Comparison of ENCODE assay signal across 8 mouse cellular contexts in the genomic region with DNA sequence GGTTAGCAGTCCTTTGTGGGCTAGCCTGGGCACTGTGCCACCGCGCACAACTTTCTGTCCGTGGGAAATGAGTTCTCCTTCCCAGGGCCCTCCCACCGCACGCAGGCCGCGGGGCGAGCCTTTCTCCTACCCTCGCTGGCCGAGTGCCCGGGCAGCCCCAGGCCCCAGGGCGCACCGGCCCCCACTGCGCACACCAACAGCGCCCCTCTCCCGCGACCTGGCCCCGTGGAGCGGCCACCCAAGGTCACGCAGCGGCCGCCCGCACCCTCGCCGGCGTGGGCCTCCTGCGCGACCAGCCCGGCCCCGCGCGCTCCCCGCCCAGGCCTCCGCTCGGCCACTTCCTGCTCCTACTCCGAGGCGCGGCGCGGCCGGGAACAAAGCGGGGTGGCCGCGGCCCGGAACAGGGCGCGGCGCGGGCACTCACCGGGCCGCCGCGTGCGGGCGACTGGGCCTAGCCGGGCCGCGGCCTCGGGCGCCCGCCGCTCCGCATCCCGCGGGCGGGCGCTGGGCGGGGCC. TPM values are rescaled to one million over a fixed set of nuclear protein-coding genes. Genes with fewer than 3 reads are reported as not detected.
DNase-seq lines count a peak whose midpoint lies in the region; ATAC-seq and TF ChIP-seq lines count a peak whose summit lies in the region.

No protein-coding gene starts in this region.

- H3K4me2 ChIP-seq in lung, postnatal 0 days (replicated peaks; ENCODE audit: low read depth, low read length): peak overlapping the region; percentile 90

- no peak for TF ChIP-seq EP300 in lung, postnatal 0 days (IDR thresholded peaks at IDR 0.05)

- no peak for TF ChIP-seq POLR2A in bone marrow macrophage, adult 2 months (IDR thresholded peaks at IDR 0.05; ENCODE audit: borderline replicate concordance, low read depth, low read length)

- H3K4me1 ChIP-seq in bone marrow macrophage, adult 2 months (ENCODE audit: control insufficient read depth, insufficient read depth, low read length): peaks cover 40% of the 10 kb centered on the region
- H3K4me1 ChIP-seq in lung, postnatal 0 days (ENCODE audit: insufficient read depth, low read depth, low read length): peaks cover 33% of the 10 kb centered on the region

- ATAC-seq in lung, postnatal 0 days: peak; percentile 25

- no peaks in the 10 kb centered on the region for H3K9me3 ChIP-seq in lung, postnatal 0 days (ENCODE audit: low read length)

- TF ChIP-seq CTCF in bone marrow macrophage, adult 2 months (IDR thresholded peaks at IDR 0.05; ENCODE audit: low read depth, low read length): no peak
- TF ChIP-seq CTCF in lung, postnatal 0 days (IDR thresholded peaks at IDR 0.05): no peak

- WGBS in lung, postnatal 0 days: 0% methylated on average over 30 of the region's 68 CpGs

- DNase-seq in retina, postnatal 1 day: peak; percentile 69
- DNase-seq in retina, embryonic 14.5 days (ENCODE audit: low spot score): no peak
- DNase-seq in gastrocnemius, postnatal 25 days: peak; percentile 47
- peak; percentile 37 for DNase-seq in kidney, adult 9 months
- DNase-seq in lung, postnatal 0 days (ENCODE audit: low spot score): peak; percentile 55
- peak; percentile 41 to 78 for DNase-seq in spleen, postnatal 4 days (ENCODE audit: low spot score in 2 of 2)
- no peak for DNase-seq in layer of hippocampus, adult 9-11 months

- H3K27me3 ChIP-seq in lung, postnatal 0 days (replicated peaks; ENCODE audit: insufficient read depth, low read length): no peaks in the 10 kb centered on the region

- H3K9ac ChIP-seq in lung, postnatal 0 days (replicated peaks; ENCODE audit: low read depth): peak overlapping the region; percentile 98

- peak overlapping the region; percentile 93 for H3K4me3 ChIP-seq in bone marrow macrophage, adult 2 months (ENCODE audit: insufficient read depth, low read length)
- H3K4me3 ChIP-seq in lung, postnatal 0 days (ENCODE audit: low read depth, low read length): peak overlapping the region; percentile 93

- H3K27ac ChIP-seq in bone marrow macrophage, adult 2 months (ENCODE audit: insufficient read depth, low read depth, low read length): peak overlapping the region; percentile 80
- peak overlapping the region; percentile 97 for H3K27ac ChIP-seq in lung, postnatal 0 days (ENCODE audit: low read length)

- peaks cover 9% of the 10 kb centered on the region for H3K36me3 ChIP-seq in lung, postnatal 0 days (ENCODE audit: insufficient read depth, low read length)

RNA-seq across cellular contexts. Expression of a gene that starts 1.1 kb away (rescaled TPM):
- 169 and 176 TPM in 2 replicates for polyA plus RNA-seq in bone marrow macrophage, adult 2 months (2012; ENCODE audit: insufficient read depth, insufficient read length, missing spikeins)
- total RNA-seq in gastrocnemius, postnatal 25 days (2021): 10 to 100 TPM; 63.5 to 69.7 TPM
- 78.8 and 91.3 TPM in 2 replicates for polyA plus RNA-seq in lung, postnatal 0 days (2015; fragmentation: Nextera tagmentation; extraction: Ambion mirVana)

RNA-seq across cellular contexts. Expression of a gene that starts 5.0 kb away (rescaled TPM):
- 9.2 and 10.1 TPM in 2 replicates for polyA plus RNA-seq in bone marrow macrophage, adult 2 months (2012; ENCODE audit: insufficient read depth, insufficient read length, missing spikeins)
- 1 to 10 TPM; 1.2 to 1.9 TPM for total RNA-seq in gastrocnemius, postnatal 25 days (2021)
- polyA plus RNA-seq in lung, postnatal 0 days (2015; fragmentation: Nextera tagmentation; extraction: Ambion mirVana): 14.0 and 14.6 TPM in 2 replicates

RNA-seq across cellular contexts. Expression of a gene that starts 29.2 kb away (rescaled TPM):
- 34.9 and 52.4 TPM in 2 replicates for polyA plus RNA-seq in bone marrow macrophage, adult 2 months (2012; ENCODE audit: insufficient read depth, insufficient read length, missing spikeins)
- 10 to 100 TPM; 13.4 to 16.1 TPM for total RNA-seq in gastrocnemius, postnatal 25 days (2021)
- 130 and 152 TPM in 2 replicates for polyA plus RNA-seq in lung, postnatal 0 days (2015; fragmentation: Nextera tagmentation; extraction: Ambion mirVana)

RNA-seq across cellular contexts. Expression of a gene that starts 46.6 kb away (rescaled TPM):
- 8.5 and 17.7 TPM in 2 replicates for polyA plus RNA-seq in bone marrow macrophage, adult 2 months (2012; ENCODE audit: insufficient read depth, insufficient read length, missing spikeins)
- total RNA-seq in gastrocnemius, postnatal 25 days (2021): 1 to 10 TPM; 8.8 to 9.1 TPM
- polyA plus RNA-seq in lung, postnatal 0 days (2015; fragmentation: Nextera tagmentation; extraction: Ambion mirVana): 17.5 and 20.8 TPM in 2 replicates

RNA-seq across cellular contexts. Expression of a gene that starts 53.8 kb away (rescaled TPM):
- polyA plus RNA-seq in bone marrow macrophage, adult 2 months (2012; ENCODE audit: insufficient read depth, insufficient read length, missing spikeins): 33.2 and 38.5 TPM in 2 replicates
- total RNA-seq in gastrocnemius, postnatal 25 days (2021): 100 to 1,000 TPM; 887 to 928 TPM
- 29.9 and 43.0 TPM in 2 replicates for polyA plus RNA-seq in lung, postnatal 0 days (2015; fragmentation: Nextera tagmentation; extraction: Ambion mirVana)

Comparison
In these comparisons a context has a peak if more than half of its experiments do, and no peak if none do; other contexts are left out.
1. DNase-seq: peak in retina, postnatal 1 day (single experiment), gastrocnemius, postnatal 25 days (single experiment), kidney, adult 9 months (single experiment), lung, postnatal 0 days (single experiment) and spleen, postnatal 4 days (2 of 2); none in retina, embryonic 14.5 days (single experiment) and layer of hippocampus, adult 9-11 months (single experiment).